Mouse (Mus musculus): ENCODE data around the gene Gm7029. TPM values are rescaled to one million over a fixed set of nuclear protein-coding genes. Genes with fewer than 3 reads are reported as not detected.
A peak's percentile ranks its signal among the peaks of the same experiment; 100 is the strongest.
"Not testable (repeated sequence)": the region's sequence is repeated elsewhere in the genome, so short reads cannot be mapped to it uniquely, and the experiment has no call there.

The Gm7029 gene
- total and polyA plus RNA-seq, 3 experiments: not detected

DNA sequence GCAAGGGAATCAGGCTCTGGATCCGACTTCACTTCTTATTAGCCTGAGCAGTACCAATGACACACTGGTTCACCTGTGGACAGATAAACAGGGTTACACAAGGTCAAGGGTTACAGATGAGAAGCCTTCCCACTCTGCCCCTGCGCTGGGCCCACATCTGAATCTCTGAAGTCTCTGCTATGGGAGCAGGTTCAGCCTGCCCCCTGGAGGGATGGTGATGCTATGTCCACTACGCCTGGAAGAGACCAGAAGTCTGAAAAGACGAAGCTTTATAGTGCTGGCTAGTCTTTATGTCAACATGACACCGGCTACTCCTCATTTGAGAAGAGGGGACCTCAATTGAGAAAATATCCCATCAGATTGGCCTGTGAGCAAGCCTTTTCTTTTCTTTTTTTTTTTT, 2.2 kb downstream of the Gm7029 start:
- H3K9ac ChIP-seq (ENCODE audit: insufficient read depth, low read depth); H3K27me3 ChIP-seq (replicated peaks); H3K4me2 ChIP-seq (ENCODE audit: insufficient read depth, low read depth, poor library complexity, severe bottlenecking); in situ Hi-C loops (cut with MboI; ENCODE audit: low pct_ligation_motif_present, low pct_unique_long_range_greater_than_20kb, low sequenced_read_pairs); H3K9me3 ChIP-seq (replicated peaks; ENCODE audit: low read length); H3K4me3 ChIP-seq (replicated peaks in 1 of 3; ENCODE audit: low read depth in 2 of 3, low read length in 2 of 3, poor library complexity in 1 of 3); H3K79me2 ChIP-seq (replicated peaks; ENCODE audit: control insufficient read depth, extremely low read depth, insufficient read depth, poor library complexity, severe bottlenecking); H3K4me1 ChIP-seq (ENCODE audit: control insufficient read depth in 1 of 2, insufficient read depth in 2 of 2); H3K27ac ChIP-seq (ENCODE audit: insufficient read depth, low read depth); dilution Hi-C loops (cut with MboI; ENCODE audit: extremely low pct_ligation_motif_present, extremely low pct_unique_long_range_greater_than_20kb, low sequenced_read_pairs): not testable (repeated sequence)
- peak; percentile 23 for DNase-seq (ENCODE audit: extremely low read depth)
- TF ChIP-seq RAD21 (IDR thresholded peaks at IDR 0.05; ENCODE audit: low read depth, low read length): peak; percentile 10
- peak in 1 of 2 experiments; percentile 43; a peak in 2 of 4 replicates for TF ChIP-seq CTCF (conservative IDR thresholded peaks at IDR 0.05 in 1 of 2, IDR thresholded peaks at IDR 0.05 in 1 of 2; ENCODE audit: low read depth in 2 of 2, low read length in 2 of 2)
- 0 out of 2 replicates have a peak, but pooled peaks have one; percentile 28 for TF ChIP-seq ZNF384 (IDR thresholded peaks at IDR 0.05; ENCODE audit: low read depth, low read length)
- H3K36me3 ChIP-seq (replicated peaks in 1 of 2; ENCODE audit: control insufficient read depth in 1 of 2, insufficient read depth in 1 of 2, low read length in 1 of 2): peaks cover 28 to 38% of the 10 kb centered on the region in 2 experiments

DNA sequence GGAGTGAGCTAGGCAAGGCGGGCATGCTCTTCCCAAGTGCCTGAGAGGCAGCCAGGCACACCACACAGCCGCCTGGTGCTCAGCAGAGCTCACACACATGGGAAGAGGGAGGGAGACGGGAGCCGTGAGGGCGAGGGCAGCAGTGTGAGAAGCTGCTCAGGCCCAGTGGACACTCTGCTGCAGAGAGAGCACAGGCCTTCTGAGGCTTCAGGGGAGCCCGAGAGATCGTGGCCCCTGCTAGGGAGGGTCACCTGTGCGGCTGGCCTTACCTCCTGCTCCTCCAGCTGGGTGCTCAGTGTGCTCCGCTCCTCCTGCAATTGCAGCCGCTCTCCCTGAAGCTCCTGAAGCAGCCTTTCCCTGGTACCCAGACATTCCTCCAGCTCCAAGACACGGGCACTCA, 10.7 kb downstream of the Gm7029 start:
- DNase-seq (ENCODE audit: extremely low read depth); in situ Hi-C loops (cut with MboI; ENCODE audit: low pct_ligation_motif_present, low pct_unique_long_range_greater_than_20kb, low sequenced_read_pairs); dilution Hi-C loops (cut with MboI; ENCODE audit: extremely low pct_ligation_motif_present, extremely low pct_unique_long_range_greater_than_20kb, low sequenced_read_pairs): not testable (repeated sequence)

DNA sequence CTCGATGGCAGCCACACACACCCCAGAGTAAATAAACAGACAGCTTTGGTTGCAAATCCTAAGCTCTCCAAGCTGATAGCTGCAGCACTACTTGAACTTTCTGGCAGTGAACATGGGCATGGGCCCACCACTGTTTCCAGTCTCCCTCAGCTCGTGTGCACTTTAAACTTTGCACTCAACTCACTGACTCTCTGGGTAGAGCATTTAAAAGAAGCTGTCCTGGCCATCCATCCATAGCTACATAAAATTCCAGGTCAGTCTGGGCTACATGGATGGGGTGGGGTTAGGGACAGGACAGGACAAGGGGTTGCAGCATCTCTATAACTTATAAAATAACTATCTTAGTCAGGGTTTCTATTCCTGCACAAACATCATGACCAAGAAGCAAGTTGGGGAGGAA, 14.2 kb downstream of the Gm7029 start:
- H3K9ac ChIP-seq (ENCODE audit: insufficient read depth, low read depth); in situ Hi-C loops (cut with MboI; ENCODE audit: low pct_ligation_motif_present, low pct_unique_long_range_greater_than_20kb, low sequenced_read_pairs); H3K4me2 ChIP-seq (ENCODE audit: insufficient read depth, low read depth, poor library complexity, severe bottlenecking); H3K4me3 ChIP-seq (replicated peaks in 1 of 3; ENCODE audit: low read depth in 2 of 3, low read length in 2 of 3, poor library complexity in 1 of 3); DNase-seq (ENCODE audit: extremely low read depth); H3K27ac ChIP-seq (ENCODE audit: insufficient read depth, low read depth); H3K27me3 ChIP-seq (replicated peaks); dilution Hi-C loops (cut with MboI; ENCODE audit: extremely low pct_ligation_motif_present, extremely low pct_unique_long_range_greater_than_20kb, low sequenced_read_pairs); H3K9me3 ChIP-seq (replicated peaks; ENCODE audit: low read length): not testable (repeated sequence)
- H3K36me3 ChIP-seq (replicated peaks in 1 of 2; ENCODE audit: control insufficient read depth in 1 of 2, insufficient read depth in 1 of 2, low read length in 1 of 2): peaks cover 11 to 15% of the 10 kb centered on the region in 2 experiments
- H3K4me1 ChIP-seq (ENCODE audit: control insufficient read depth in 1 of 2, insufficient read depth in 2 of 2): peaks cover 0 to 11% of the 10 kb centered on the region in 2 experiments; a peak in 1 of 4 replicates
- H3K79me2 ChIP-seq (replicated peaks; ENCODE audit: control insufficient read depth, extremely low read depth, insufficient read depth, poor library complexity, severe bottlenecking): peaks cover 27% of the 10 kb centered on the region

More for the DNA sequence above, 10.7 kb downstream of the Gm7029 start:
- H3K9me3 ChIP-seq (replicated peaks; ENCODE audit: low read length); H3K9ac ChIP-seq (ENCODE audit: insufficient read depth, low read depth); H3K4me3 ChIP-seq (replicated peaks in 1 of 3; ENCODE audit: low read depth in 2 of 3, low read length in 2 of 3, poor library complexity in 1 of 3); H3K27ac ChIP-seq (ENCODE audit: insufficient read depth, low read depth); H3K27me3 ChIP-seq (replicated peaks); H3K4me2 ChIP-seq (ENCODE audit: insufficient read depth, low read depth, poor library complexity, severe bottlenecking): not testable (repeated sequence)
- peaks cover 23% of the 10 kb centered on the region for H3K79me2 ChIP-seq (replicated peaks; ENCODE audit: control insufficient read depth, extremely low read depth, insufficient read depth, poor library complexity, severe bottlenecking)
- H3K36me3 ChIP-seq (replicated peaks in 1 of 2; ENCODE audit: control insufficient read depth in 1 of 2, insufficient read depth in 1 of 2, low read length in 1 of 2): peaks cover 34 to 36% of the 10 kb centered on the region in 2 experiments
- H3K4me1 ChIP-seq (ENCODE audit: control insufficient read depth in 1 of 2, insufficient read depth in 2 of 2): peaks cover 0 to 11% of the 10 kb centered on the region in 2 experiments; a peak in 1 of 4 replicates

DNA sequence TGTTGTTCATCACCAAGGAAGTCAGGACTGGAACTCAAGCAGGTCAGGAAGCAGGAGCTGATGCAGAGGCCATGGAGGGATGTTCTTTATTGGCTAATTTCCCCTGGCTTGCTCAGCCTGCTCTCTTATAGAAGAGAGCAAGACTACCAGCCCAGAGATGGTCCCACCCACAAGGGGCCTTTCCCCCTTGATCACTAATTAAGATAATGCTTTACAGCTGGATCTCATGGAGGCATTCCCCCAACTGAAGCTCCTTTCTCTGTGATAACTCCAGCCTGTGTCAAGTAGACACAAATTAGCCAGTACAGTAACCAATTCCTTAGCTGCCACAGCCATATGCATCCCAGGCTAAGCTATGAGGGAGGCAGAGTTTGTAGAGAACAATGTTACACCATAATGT, 14.6 kb downstream of the Gm7029 start:
- Histone ChIP-seq H3K36me3 (replicated peaks in 1 of 2; ENCODE audit: control insufficient read depth in 1 of 2, insufficient read depth in 1 of 2, low read length in 1 of 2) (peaks cover 9 to 14% of the 10 kb centered on the region in 2 experiments), H3K79me2 (replicated peaks; ENCODE audit: control insufficient read depth, extremely low read depth, insufficient read depth, poor library complexity, severe bottlenecking) (peaks cover 27% of the 10 kb centered on the region), H3K4me1 (ENCODE audit: control insufficient read depth in 1 of 2, insufficient read depth in 2 of 2) (peaks cover 0 to 11% of the 10 kb centered on the region in 2 experiments; a peak in 1 of 4 replicates), H3K9ac (ENCODE audit: insufficient read depth, low read depth) (peak overlapping the region; percentile 14; the same call in 1 of the 2 replicates)
- DNase-seq (ENCODE audit: extremely low read depth); H3K27me3 ChIP-seq (replicated peaks); H3K27ac ChIP-seq (ENCODE audit: insufficient read depth, low read depth); H3K4me3 ChIP-seq (replicated peaks in 1 of 3; ENCODE audit: low read depth in 2 of 3, low read length in 2 of 3, poor library complexity in 1 of 3); H3K9me3 ChIP-seq (replicated peaks; ENCODE audit: low read length); in situ Hi-C loops (cut with MboI; ENCODE audit: low pct_ligation_motif_present, low pct_unique_long_range_greater_than_20kb, low sequenced_read_pairs); dilution Hi-C loops (cut with MboI; ENCODE audit: extremely low pct_ligation_motif_present, extremely low pct_unique_long_range_greater_than_20kb, low sequenced_read_pairs); H3K4me2 ChIP-seq (ENCODE audit: insufficient read depth, low read depth, poor library complexity, severe bottlenecking): not testable (repeated sequence)

DNA sequence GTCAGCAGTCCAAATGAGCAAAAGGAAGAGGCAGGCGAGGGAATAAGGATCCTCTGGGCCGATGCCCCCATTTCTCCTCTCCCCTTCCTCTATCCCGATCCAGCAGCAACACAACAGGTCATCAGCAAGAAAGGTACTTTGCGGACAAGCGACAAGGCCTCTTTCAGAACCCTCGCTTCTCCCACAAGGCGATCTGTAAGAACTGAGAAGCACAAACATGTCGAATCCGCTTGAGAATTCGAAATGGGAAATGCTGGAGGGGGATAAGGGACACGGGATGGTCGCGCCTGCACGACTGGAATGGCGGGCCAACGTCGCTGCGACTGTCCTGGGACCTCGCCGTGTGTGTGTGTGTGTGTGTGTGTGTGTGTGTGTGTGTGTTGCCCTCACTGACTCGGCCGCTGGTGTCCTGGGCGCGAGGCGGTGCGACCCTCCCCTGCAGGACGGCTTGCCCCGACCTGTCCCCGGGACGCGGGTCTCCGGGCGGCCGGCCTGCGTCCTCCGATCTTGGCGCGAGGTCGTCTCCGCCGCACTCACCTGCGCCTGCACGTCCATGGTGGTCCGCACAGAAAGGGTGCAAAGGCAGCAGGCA, 16.4 kb downstream of the Gm7029 start:
- Histone ChIP-seq H3K4me2 (ENCODE audit: insufficient read depth, low read depth, poor library complexity, severe bottlenecking) (peak overlapping the region; percentile 50), H3K36me3 (replicated peaks in 1 of 2; ENCODE audit: control insufficient read depth in 1 of 2, insufficient read depth in 1 of 2, low read length in 1 of 2) (peaks cover 7 to 12% of the 10 kb centered on the region in 2 experiments), H3K79me2 (replicated peaks; ENCODE audit: control insufficient read depth, extremely low read depth, insufficient read depth, poor library complexity, severe bottlenecking) (peaks cover 27% of the 10 kb centered on the region), H3K4me1 (ENCODE audit: control insufficient read depth in 1 of 2, insufficient read depth in 2 of 2) (peaks cover 0 to 11% of the 10 kb centered on the region in 2 experiments; a peak in 1 of 4 replicates), H3K9ac (ENCODE audit: insufficient read depth, low read depth) (peak overlapping the region; percentile 73), H3K4me3 (replicated peaks in 1 of 3; ENCODE audit: low read depth in 2 of 3, low read length in 2 of 3, poor library complexity in 1 of 3) (peak overlapping the region; percentile 73 to 95 (median 73)), H3K27ac (ENCODE audit: insufficient read depth, low read depth) (peak overlapping the region; percentile 56; the same call in 1 of the 2 replicates)
- in situ Hi-C loops (cut with MboI; ENCODE audit: low pct_ligation_motif_present, low pct_unique_long_range_greater_than_20kb, low sequenced_read_pairs); dilution Hi-C loops (cut with MboI; ENCODE audit: extremely low pct_ligation_motif_present, extremely low pct_unique_long_range_greater_than_20kb, low sequenced_read_pairs); H3K9me3 ChIP-seq (replicated peaks; ENCODE audit: low read length); H3K27me3 ChIP-seq (replicated peaks); DNase-seq (ENCODE audit: extremely low read depth): not testable (repeated sequence)
